Mouse (Mus musculus) embryonic facial prominence, embryonic 12.5 days (tissue): ENCODE measurements at regions not wholly inside any gene's neighbourhood (a gene's known extent, or its start where the extent isn't known, plus 50 kb on each side); places are given as distances from the start of the nearest gene placed in this dataset.

Experiments
- ATAC-seq: fragments of 200-750 bp; cut with Nextera tagmentation; 2 replicates; pipeline ENCODE4 v1.8.0; 2017; ENCODE audit not compliant: insufficient number of reproducible peaks, insufficient read depth, low FRiP score, low TSS enrichment
- H3K27ac ChIP-seq: fragments of 300-500 bp; sonication (generic); 2 replicates; pipeline ENCODE4 v1.5.1; 2016; ENCODE audit warnings: mild to moderate bottlenecking
- H3K27me3 ChIP-seq: fragments of 300-500 bp; sonication (generic); 2 replicates; pipeline ENCODE4 v1.6.1; 2016; ENCODE audit warnings: mild to moderate bottlenecking, moderate library complexity
- H3K36me3 ChIP-seq: fragments of 300-500 bp; sonication (generic); 2 replicates; pipeline ENCODE4 v1.6.1; 2016; ENCODE audit warnings: mild to moderate bottlenecking
- H3K4me1 ChIP-seq: fragments of 300-500 bp; sonication (generic); 2 replicates; pipeline ENCODE4 v1.6.1; 2016
- H3K4me2 ChIP-seq: fragments of 300-500 bp; sonication (generic); replicated peaks from 2 replicates; pipeline ENCODE4 v1.6.1; 2016; ENCODE audit warnings: mild to moderate bottlenecking, moderate library complexity
- H3K4me3 ChIP-seq: fragments of 300-500 bp; sonication (generic); 2 replicates; pipeline ENCODE4 v1.5.1; 2016; ENCODE audit warnings: mild to moderate bottlenecking
- H3K9ac ChIP-seq: fragments of 300-500 bp; sonication (generic); 2 replicates; pipeline ENCODE4 v1.6.1; 2016; ENCODE audit warnings: mild to moderate bottlenecking, moderate library complexity
- H3K9me3 ChIP-seq: fragments of 300-500 bp; sonication (generic); 2 replicates; pipeline ENCODE4 v1.6.1; 2016; ENCODE audit warnings: mild to moderate bottlenecking, moderate library complexity
- WGBS: fragments of 180-500 bp; shearing (Covaris S2); methylation state at CpG from one replicate; pipeline ENCODE4 v1.1.7; 2016; 5-methylcytosine and 5-hydroxymethylcytosine counted together

GRCm38 (mm10) chrX:92981141-92981540, 305.1 kb upstream of the Arx start:
- Histone ChIP-seq H3K4me1 (no peaks in the 10 kb centered on the region), H3K4me2 (no peak overlapping the region), H3K9me3 (no peaks in the 10 kb centered on the region), H3K4me3 (no peak overlapping the region), H3K27me3 (no peaks in the 10 kb centered on the region), H3K36me3 (no peaks in the 10 kb centered on the region), H3K9ac (no peak overlapping the region), H3K27ac (no peak overlapping the region)
- no peak for ATAC-seq

- WGBS, result 37% methylated on average over 9 of the region's 9 CpGs
- H3K36me3 ChIP-seq, result no peaks in the 10 kb centered on the region
- no peak for ATAC-seq
- H3K4me2 ChIP-seq, result no peak overlapping the region
- no peak overlapping the region for H3K27ac ChIP-seq
- no peaks in the 10 kb centered on the region for H3K9me3 ChIP-seq
- H3K9ac ChIP-seq, result no peak overlapping the region
- H3K4me3 ChIP-seq, result no peak overlapping the region
- H3K4me1 ChIP-seq, result no peaks in the 10 kb centered on the region
- no peaks in the 10 kb centered on the region for H3K27me3 ChIP-seq
These were observed 283.8 kb upstream of the Arx start for GRCm38 (mm10) chrX:93002236-93002976.

GRCm38 (mm10) chrX:93006681-93007080, 279.6 kb upstream of the Arx start:
- no peak for ATAC-seq
- 78% methylated on average over 2 of the region's 2 CpGs for WGBS
- no peak overlapping the region for H3K9ac ChIP-seq

GRCm38 (mm10) chrX:93011578-93011977, 274.7 kb upstream of the Arx start:
- ATAC-seq, result no peak
- H3K4me3 ChIP-seq, result no peak overlapping the region
- 53% methylated on average over 2 of the region's 2 CpGs for WGBS
- no peak overlapping the region for H3K27ac ChIP-seq
- no peaks in the 10 kb centered on the region for H3K27me3 ChIP-seq
- no peaks in the 10 kb centered on the region for H3K4me1 ChIP-seq
- no peaks in the 10 kb centered on the region for H3K9me3 ChIP-seq
- no peak overlapping the region for H3K9ac ChIP-seq
- no peak overlapping the region for H3K4me2 ChIP-seq
- no peaks in the 10 kb centered on the region for H3K36me3 ChIP-seq

More at GRCm38 (mm10) chrX:93006681-93007080, 279.6 kb upstream of the Arx start:
- Histone ChIP-seq H3K4me1 (no peaks in the 10 kb centered on the region), H3K27me3 (no peaks in the 10 kb centered on the region), H3K4me3 (no peak overlapping the region), H3K36me3 (no peaks in the 10 kb centered on the region), H3K9me3 (no peaks in the 10 kb centered on the region), H3K27ac (no peak overlapping the region), H3K4me2 (no peak overlapping the region)

- 55% methylated on average over 3 of the region's 3 CpGs for WGBS
- ATAC-seq, result no peak
- Histone ChIP-seq H3K27ac (no peak overlapping the region), H3K27me3 (no peaks in the 10 kb centered on the region), H3K4me3 (no peak overlapping the region), H3K4me1 (no peaks in the 10 kb centered on the region), H3K9me3 (no peaks in the 10 kb centered on the region), H3K36me3 (no peaks in the 10 kb centered on the region), H3K4me2 (no peak overlapping the region), H3K9ac (no peak overlapping the region)
These were observed 269.9 kb upstream of the Arx start for GRCm38 (mm10) chrX:93016391-93016790.

- H3K4me1 ChIP-seq, result no peaks in the 10 kb centered on the region
- no peaks in the 10 kb centered on the region for H3K9me3 ChIP-seq
- no peaks in the 10 kb centered on the region for H3K36me3 ChIP-seq
- no peak overlapping the region for H3K4me3 ChIP-seq
- H3K9ac ChIP-seq, result no peak overlapping the region
- H3K27me3 ChIP-seq, result no peaks in the 10 kb centered on the region
- no peak overlapping the region for H3K27ac ChIP-seq
- no peak overlapping the region for H3K4me2 ChIP-seq
- 81% methylated on average over 1 of the region's 1 CpGs for WGBS
- no peak for ATAC-seq
These were observed 245.1 kb upstream of the Arx start for GRCm38 (mm10) chrX:93041096-93041495.

- no peak for ATAC-seq
- Histone ChIP-seq H3K27ac (no peak overlapping the region), H3K4me2 (no peak overlapping the region), H3K36me3 (no peaks in the 10 kb centered on the region), H3K9ac (no peak overlapping the region), H3K4me1 (no peaks in the 10 kb centered on the region), H3K4me3 (no peak overlapping the region), H3K27me3 (no peaks in the 10 kb centered on the region), H3K9me3 (no peaks in the 10 kb centered on the region)
- WGBS, result 70% methylated on average over 3 of the region's 3 CpGs
These were observed 243.5 kb upstream of the Arx start for GRCm38 (mm10) chrX:93042736-93043135.

GRCm38 (mm10) chrX:93048967-93049754, 237.1 kb upstream of the Arx start:
- Histone ChIP-seq H3K9me3 (no peaks in the 10 kb centered on the region), H3K27ac (no peak overlapping the region), H3K27me3 (no peaks in the 10 kb centered on the region), H3K4me2 (no peak overlapping the region), H3K9ac (no peak overlapping the region), H3K4me3 (no peak overlapping the region), H3K4me1 (no peaks in the 10 kb centered on the region), H3K36me3 (no peaks in the 10 kb centered on the region)
- 80% methylated on average over 1 of the region's 1 CpGs for WGBS
- ATAC-seq, result no peak

- no peaks in the 10 kb centered on the region for H3K9me3 ChIP-seq
- WGBS, result 79% methylated on average over 3 of the region's 3 CpGs
- no peaks in the 10 kb centered on the region for H3K36me3 ChIP-seq
- H3K4me1 ChIP-seq, result no peaks in the 10 kb centered on the region
- H3K9ac ChIP-seq, result no peak overlapping the region
- no peaks in the 10 kb centered on the region for H3K27me3 ChIP-seq
- H3K4me2 ChIP-seq, result no peak overlapping the region
- H3K27ac ChIP-seq, result no peak overlapping the region
- no peak for ATAC-seq
- no peak overlapping the region for H3K4me3 ChIP-seq
These were observed 236.5 kb upstream of the Arx start for GRCm38 (mm10) chrX:93049755-93050143.

- H3K9me3 ChIP-seq, result no peaks in the 10 kb centered on the region
- no peak for ATAC-seq
- no peak overlapping the region for H3K4me3 ChIP-seq
- no peaks in the 10 kb centered on the region for H3K4me1 ChIP-seq
- H3K36me3 ChIP-seq, result no peaks in the 10 kb centered on the region
- no peak overlapping the region for H3K4me2 ChIP-seq
- H3K27me3 ChIP-seq, result no peaks in the 10 kb centered on the region
- WGBS, result 74% methylated on average over 4 of the region's 4 CpGs
- no peak overlapping the region for H3K27ac ChIP-seq
- H3K9ac ChIP-seq, result no peak overlapping the region
These were observed 226.7 kb upstream of the Arx start for GRCm38 (mm10) chrX:93059533-93059932.

- Histone ChIP-seq H3K4me2 (no peak overlapping the region), H3K27me3 (no peaks in the 10 kb centered on the region), H3K9ac (no peak overlapping the region), H3K27ac (no peak overlapping the region), H3K36me3 (no peaks in the 10 kb centered on the region), H3K4me1 (no peaks in the 10 kb centered on the region), H3K4me3 (no peak overlapping the region), H3K9me3 (no peaks in the 10 kb centered on the region)
- ATAC-seq, result no peak
- 61% methylated on average over 7 of the region's 7 CpGs for WGBS
These were observed 217.4 kb upstream of the Arx start for GRCm38 (mm10) chrX:93068884-93069283.

- Histone ChIP-seq H3K9ac (no peak overlapping the region), H3K36me3 (no peaks in the 10 kb centered on the region), H3K9me3 (no peaks in the 10 kb centered on the region), H3K27ac (no peak overlapping the region), H3K27me3 (no peaks in the 10 kb centered on the region), H3K4me1 (no peaks in the 10 kb centered on the region), H3K4me3 (no peak overlapping the region), H3K4me2 (peak overlapping the region; percentile 40)
- ATAC-seq, result no peak
- 16% methylated on average over 13 of the region's 13 CpGs for WGBS
These were observed 216.5 kb upstream of the Arx start for GRCm38 (mm10) chrX:93069569-93070289.
